18 mouse cellular contexts compared by ENCODE assay signal in the genomic region with DNA sequence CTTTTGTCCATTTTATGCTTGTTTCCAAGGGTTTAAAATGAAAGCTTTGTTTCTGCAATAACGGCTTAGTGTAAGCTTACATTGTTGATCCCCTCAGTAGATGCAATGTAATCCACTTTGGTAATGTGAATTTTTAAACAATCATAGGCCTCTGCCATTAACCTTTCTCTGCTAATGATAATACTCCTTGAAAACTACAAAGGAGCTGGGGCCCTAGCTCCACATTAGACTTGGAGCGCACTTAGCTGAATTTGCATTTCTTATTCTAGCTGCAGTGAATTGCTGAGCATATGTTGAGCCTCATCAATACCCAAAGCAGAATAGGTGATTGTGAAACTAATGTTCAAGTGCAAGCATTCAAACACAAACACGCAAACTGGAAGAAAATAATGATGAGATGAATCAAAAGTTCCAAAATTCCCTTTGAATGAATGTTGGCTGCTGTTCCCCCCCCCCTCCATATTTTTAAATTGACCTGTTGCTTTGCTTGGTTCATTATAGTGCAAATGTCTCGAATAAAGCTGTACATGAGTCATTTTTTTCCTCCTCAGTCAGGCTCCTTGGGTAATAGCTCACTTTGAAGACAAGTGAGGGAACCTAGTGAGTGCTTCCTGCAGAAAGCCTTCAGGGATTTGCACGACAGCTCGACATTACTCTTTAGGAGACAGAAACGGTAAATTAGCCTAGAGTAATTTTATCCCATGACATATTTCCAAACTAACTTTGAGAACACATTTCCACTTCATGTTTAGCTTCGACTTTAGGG.
DNase-seq lines count a peak whose midpoint lies in the region; ATAC-seq and TF ChIP-seq lines count a peak whose summit lies in the region.
"Had no signal": no experiment of that assay in that cellular context is flagged by ENCODE, and none has a peak within 500 bp of the region (broad histone marks: within the 10 kb centered on the region; RNA-seq: fewer than 3 reads in every experiment).

No protein-coding gene starts in this region.

- no peak for TF ChIP-seq POLR2A in brain, embryonic 14.5 days (IDR thresholded peaks at IDR 0.05; ENCODE audit: borderline replicate concordance, extremely low read depth, insufficient read depth, insufficient read length, poor library complexity, severe bottlenecking)

- no peaks in the 10 kb centered on the region for H3K36me3 ChIP-seq in midbrain, embryonic 11.5 days (ENCODE audit: control insufficient read depth, insufficient read depth, low read length)
- H3K36me3 ChIP-seq in midbrain, postnatal 0 days (ENCODE audit: insufficient read depth, low read length) = no peaks in the 10 kb centered on the region
- H3K36me3 ChIP-seq in forebrain, embryonic 13.5 days (ENCODE audit: poor library complexity, severe bottlenecking) = no peaks in the 10 kb centered on the region
- no peaks in the 10 kb centered on the region for H3K36me3 ChIP-seq in liver, embryonic 12.5 days
- H3K36me3 ChIP-seq: embryonic facial prominence, embryonic 15.5 days; heart, embryonic 13.5 days; hindbrain, embryonic 15.5 days had no signal

- ATAC-seq in midbrain, embryonic 11.5 days (ENCODE audit: low FRiP score) = peak; percentile 16; the same call in 1 of the 2 replicates
- no peak for ATAC-seq in midbrain, postnatal 0 days (ENCODE audit: low FRiP score)
- peak; percentile 81 for ATAC-seq in forebrain, embryonic 13.5 days
- ATAC-seq in liver, embryonic 12.5 days = no peak

- H3K9me3 ChIP-seq in midbrain, embryonic 11.5 days (ENCODE audit: control insufficient read depth, low read length) = no peaks in the 10 kb centered on the region
- H3K9me3 ChIP-seq in midbrain, postnatal 0 days (ENCODE audit: low read length) = no peaks in the 10 kb centered on the region
- H3K9me3 ChIP-seq in forebrain, embryonic 13.5 days (replicated peaks) = no peaks in the 10 kb centered on the region
- no peaks in the 10 kb centered on the region for H3K9me3 ChIP-seq in liver, embryonic 12.5 days (replicated peaks)
- H3K9me3 ChIP-seq: embryonic facial prominence, embryonic 15.5 days; heart, embryonic 13.5 days; hindbrain, embryonic 15.5 days had no signal

- peaks cover 12% of the 10 kb centered on the region for H3K4me1 ChIP-seq in midbrain, embryonic 11.5 days (ENCODE audit: control insufficient read depth, insufficient read depth, low read length)
- no peaks in the 10 kb centered on the region for H3K4me1 ChIP-seq in midbrain, postnatal 0 days (ENCODE audit: insufficient read depth, low read length)
- peaks cover 27% of the 10 kb centered on the region for H3K4me1 ChIP-seq in forebrain, embryonic 13.5 days
- no peaks in the 10 kb centered on the region for H3K4me1 ChIP-seq in liver, embryonic 12.5 days
- H3K4me1 ChIP-seq: embryonic facial prominence, embryonic 15.5 days; heart, embryonic 13.5 days; hindbrain, embryonic 15.5 days had no signal

- TF ChIP-seq CTCF in midbrain, postnatal 0 days (IDR thresholded peaks at IDR 0.05) = no peak
- TF ChIP-seq CTCF in brain, embryonic 14.5 days (IDR thresholded peaks at IDR 0.05; ENCODE audit: borderline replicate concordance, extremely low read depth, insufficient read depth, insufficient read length) = no peak

- H3K27me3 ChIP-seq in midbrain, embryonic 11.5 days (ENCODE audit: control insufficient read depth, insufficient read depth, low read length) = peaks cover 3% of the 10 kb centered on the region; the same call in 1 of the 2 replicates
- no peaks in the 10 kb centered on the region for H3K27me3 ChIP-seq in midbrain, postnatal 0 days (ENCODE audit: insufficient read depth, low read length)
- H3K27me3 ChIP-seq in forebrain, embryonic 13.5 days = no peaks in the 10 kb centered on the region
- H3K27me3 ChIP-seq in liver, embryonic 12.5 days (replicated peaks) = no peaks in the 10 kb centered on the region
- H3K27me3 ChIP-seq: embryonic facial prominence, embryonic 15.5 days; heart, embryonic 13.5 days; hindbrain, embryonic 15.5 days had no signal

- no peak overlapping the region for H3K4me2 ChIP-seq in midbrain, embryonic 11.5 days
- no peak overlapping the region for H3K4me2 ChIP-seq in midbrain, postnatal 0 days (ENCODE audit: low read depth, low read length, poor library complexity, severe bottlenecking)
- peak overlapping the region; percentile 4; the same call in 1 of the 2 replicates for H3K4me2 ChIP-seq in forebrain, embryonic 13.5 days
- H3K4me2 ChIP-seq in liver, embryonic 12.5 days = no peak overlapping the region
- H3K4me2 ChIP-seq: embryonic facial prominence, embryonic 15.5 days; heart, embryonic 13.5 days; hindbrain, embryonic 15.5 days had no signal

- 25% methylated on average over 8 of the region's 8 CpGs for WGBS in midbrain, embryonic 11.5 days
- 30% methylated on average over 8 of the region's 8 CpGs for WGBS in midbrain, postnatal 0 days
- 11% methylated on average over 8 of the region's 8 CpGs for WGBS in forebrain, embryonic 13.5 days
- 64% methylated on average over 8 of the region's 8 CpGs for WGBS in liver, embryonic 12.5 days (ENCODE audit: insufficient replicate concordance)

- no peak overlapping the region for H3K27ac ChIP-seq in midbrain, embryonic 11.5 days (ENCODE audit: low read depth, low read length)
- no peak overlapping the region for H3K27ac ChIP-seq in midbrain, postnatal 0 days (ENCODE audit: low read depth, low read length)
- peak overlapping the region; percentile 14; the same call in 1 of the 2 replicates for H3K27ac ChIP-seq in forebrain, embryonic 13.5 days
- no peak overlapping the region for H3K27ac ChIP-seq in liver, embryonic 12.5 days
- H3K27ac ChIP-seq: embryonic facial prominence, embryonic 15.5 days; heart, embryonic 13.5 days; hindbrain, embryonic 15.5 days had no signal

- peak; percentile 88 for DNase-seq in midbrain, embryonic 11.5 days (ENCODE audit: low spot score, missing footprints)
- DNase-seq in midbrain, postnatal 0 days (ENCODE audit: low spot score) = no peak
- peak; percentile 75 for DNase-seq in brain, embryonic 14.5 days (ENCODE audit: low read depth)
- DNase-seq in layer of hippocampus, adult 18-20 months (ENCODE audit: low spot score in 2 of 2) = no peak
- DNase-seq: adrenal gland, adult 2 months; adrenal gland, postnatal 25 days; cerebellum, adult 11 months; cerebellum, adult 8-10 months; cerebellum, postnatal 14 days; embryo, embryonic 11 days; gastrocnemius, postnatal 36 days; heart, adult 11 months; heart, postnatal 36 days had no signal

- H3K9ac ChIP-seq in midbrain, embryonic 11.5 days (ENCODE audit: low read length) = no peak overlapping the region
- no peak overlapping the region for H3K9ac ChIP-seq in midbrain, postnatal 0 days (replicated peaks; ENCODE audit: low read length, poor library complexity, severe bottlenecking)
- no peak overlapping the region for H3K9ac ChIP-seq in forebrain, embryonic 13.5 days
- H3K9ac ChIP-seq in liver, embryonic 12.5 days = no peak overlapping the region
- H3K9ac ChIP-seq: embryonic facial prominence, embryonic 15.5 days; heart, embryonic 13.5 days; hindbrain, embryonic 15.5 days had no signal

- no peak overlapping the region for H3K4me3 ChIP-seq in midbrain, embryonic 11.5 days (ENCODE audit: low read depth, low read length)
- H3K4me3 ChIP-seq in midbrain, postnatal 0 days (ENCODE audit: low read depth, low read length) = no peak overlapping the region
- no peak overlapping the region for H3K4me3 ChIP-seq in forebrain, embryonic 13.5 days
- no peak overlapping the region for H3K4me3 ChIP-seq in liver, embryonic 12.5 days
- H3K4me3 ChIP-seq: embryonic facial prominence, embryonic 15.5 days; heart, embryonic 13.5 days; hindbrain, embryonic 15.5 days had no signal

Comparison
In these comparisons a context has a peak if more than half of its experiments do, and no peak if none do; other contexts are left out.
1. ATAC-seq: peak in midbrain, embryonic 11.5 days (single experiment) and forebrain, embryonic 13.5 days (single experiment); none in midbrain, postnatal 0 days (single experiment) and liver, embryonic 12.5 days (single experiment).
2. DNase-seq: peak in midbrain, embryonic 11.5 days (single experiment) and brain, embryonic 14.5 days (single experiment); none in midbrain, postnatal 0 days (single experiment) and layer of hippocampus, adult 18-20 months (0 of 2).